In genomic region chr12:8332174-8332542, GRCm38 (mm10) we compare ENCODE assay signal across 13 mouse cellular contexts. TPM values are rescaled to one million over a fixed set of nuclear protein-coding genes. Genes with fewer than 3 reads are reported as not detected.
DNase-seq lines count a peak whose midpoint lies in the region; ATAC-seq lines count a peak whose summit lies in the region.
"Had no signal": no experiment of that assay in that cellular context is flagged by ENCODE, and none has a peak within 500 bp of the region (broad histone marks: within the 10 kb centered on the region; RNA-seq: fewer than 3 reads in every experiment).

No protein-coding gene starts in this region.

- no peak for ATAC-seq in midbrain, embryonic 15.5 days (replicated peaks)
- 0 out of 2 replicates have a peak, but pooled peaks have one; percentile 1 for ATAC-seq in hindbrain, embryonic 15.5 days (ENCODE audit: low FRiP score, low read depth)
- ATAC-seq in neural tube, embryonic 14.5 days (ENCODE audit: low read depth): peak; percentile 4; the same call in 1 of the 2 replicates

- 59% methylated on average over 5 of the region's 5 CpGs for WGBS in heart, embryonic 10.5 days
- 73% methylated on average over 5 of the region's 5 CpGs for WGBS in midbrain, embryonic 10.5 days
- WGBS in midbrain, embryonic 15.5 days: 45% methylated on average over 5 of the region's 5 CpGs
- 50% methylated on average over 5 of the region's 5 CpGs for WGBS in hindbrain, embryonic 15.5 days
- WGBS in neural tube, embryonic 14.5 days: 29% methylated on average over 5 of the region's 5 CpGs

- no peak overlapping the region; the same call in 1 of the 2 replicates for H3K9ac ChIP-seq in midbrain, embryonic 15.5 days
- no peak overlapping the region for H3K9ac ChIP-seq in hindbrain, embryonic 15.5 days
- H3K9ac ChIP-seq in neural tube, embryonic 14.5 days (replicated peaks; ENCODE audit: low read depth, low read length): 0 out of 2 replicates have a peak overlapping the region, but pooled peaks have one; percentile 0
- H3K9ac ChIP-seq: embryonic facial prominence, embryonic 15.5 days had no signal

- no peak overlapping the region for H3K4me2 ChIP-seq in midbrain, embryonic 15.5 days
- peak overlapping the region; percentile 16; the same call in 1 of the 2 replicates for H3K4me2 ChIP-seq in hindbrain, embryonic 15.5 days
- H3K4me2 ChIP-seq in neural tube, embryonic 14.5 days (ENCODE audit: low read depth, low read length): no peak overlapping the region
- H3K4me2 ChIP-seq: embryonic facial prominence, embryonic 15.5 days had no signal

- no peaks in the 10 kb centered on the region for H3K27me3 ChIP-seq in heart, embryonic 10.5 days (ENCODE audit: insufficient read depth, poor library complexity, severe bottlenecking)
- no peaks in the 10 kb centered on the region for H3K27me3 ChIP-seq in midbrain, embryonic 10.5 days (ENCODE audit: low read depth, poor library complexity, severe bottlenecking)
- no peaks in the 10 kb centered on the region for H3K27me3 ChIP-seq in midbrain, embryonic 15.5 days (replicated peaks)
- no peaks in the 10 kb centered on the region for H3K27me3 ChIP-seq in hindbrain, embryonic 15.5 days
- H3K27me3 ChIP-seq in neural tube, embryonic 14.5 days (ENCODE audit: control insufficient read depth, insufficient read depth, low read length): no peaks in the 10 kb centered on the region
- H3K27me3 ChIP-seq: embryonic facial prominence, embryonic 15.5 days had no signal

- no peak for DNase-seq in heart, embryonic 10.5 days (ENCODE audit: low spot score)
- no peak for DNase-seq in heart, postnatal 4 days
- no peak for DNase-seq in midbrain, embryonic 10.5 days (ENCODE audit: low spot score)
- no peak for DNase-seq in natural killer cell, adult 2 months (ENCODE audit: low spot score in 2 of 2)
- DNase-seq: cerebellum, adult 9-10 months; kidney, postnatal 25 days; liver; retina, postnatal 1 day had no signal

- peaks cover 39% of the 10 kb centered on the region for H3K4me1 ChIP-seq in heart, embryonic 10.5 days
- H3K4me1 ChIP-seq in midbrain, embryonic 10.5 days: peaks cover 41% of the 10 kb centered on the region
- H3K4me1 ChIP-seq in midbrain, embryonic 15.5 days: peaks cover 21% of the 10 kb centered on the region
- peaks cover 24% of the 10 kb centered on the region for H3K4me1 ChIP-seq in hindbrain, embryonic 15.5 days (replicated peaks)
- H3K4me1 ChIP-seq in neural tube, embryonic 14.5 days (ENCODE audit: control insufficient read depth, insufficient read depth, low read length): peaks cover 4% of the 10 kb centered on the region

- peaks cover 27% of the 10 kb centered on the region for H3K36me3 ChIP-seq in heart, embryonic 10.5 days
- H3K36me3 ChIP-seq in midbrain, embryonic 10.5 days: peaks cover 36% of the 10 kb centered on the region
- no peaks in the 10 kb centered on the region for H3K36me3 ChIP-seq in midbrain, embryonic 15.5 days (replicated peaks)
- H3K36me3 ChIP-seq in hindbrain, embryonic 15.5 days: peaks cover 12% of the 10 kb centered on the region
- H3K36me3 ChIP-seq in neural tube, embryonic 14.5 days (ENCODE audit: control insufficient read depth, insufficient read depth, low read length): no peaks in the 10 kb centered on the region

- H3K4me3 ChIP-seq in heart, embryonic 10.5 days: no peak overlapping the region
- no peak overlapping the region for H3K4me3 ChIP-seq in midbrain, embryonic 10.5 days
- no peak overlapping the region for H3K4me3 ChIP-seq in midbrain, embryonic 15.5 days
- H3K4me3 ChIP-seq in hindbrain, embryonic 15.5 days: no peak overlapping the region
- no peak overlapping the region for H3K4me3 ChIP-seq in neural tube, embryonic 14.5 days (ENCODE audit: low read depth, low read length)
- H3K4me3 ChIP-seq: embryonic facial prominence, embryonic 15.5 days had no signal

- peak overlapping the region; percentile 0; the same call in 1 of the 2 replicates for H3K27ac ChIP-seq in heart, embryonic 10.5 days
- H3K27ac ChIP-seq in midbrain, embryonic 10.5 days (replicated peaks): peak overlapping the region; percentile 58
- no peak overlapping the region for H3K27ac ChIP-seq in midbrain, embryonic 15.5 days
- H3K27ac ChIP-seq in hindbrain, embryonic 15.5 days (replicated peaks): 0 out of 2 replicates have a peak overlapping the region, but pooled peaks have one; percentile 30
- no peak overlapping the region for H3K27ac ChIP-seq in neural tube, embryonic 14.5 days (ENCODE audit: low read depth, low read length)
- H3K27ac ChIP-seq: embryonic facial prominence, embryonic 15.5 days had no signal

- H3K9me3 ChIP-seq in heart, embryonic 10.5 days: no peaks in the 10 kb centered on the region
- no peaks in the 10 kb centered on the region for H3K9me3 ChIP-seq in midbrain, embryonic 10.5 days (replicated peaks)
- no peaks in the 10 kb centered on the region for H3K9me3 ChIP-seq in midbrain, embryonic 15.5 days
- H3K9me3 ChIP-seq in hindbrain, embryonic 15.5 days: no peaks in the 10 kb centered on the region
- H3K9me3 ChIP-seq in neural tube, embryonic 14.5 days (ENCODE audit: control insufficient read depth, low read length): no peaks in the 10 kb centered on the region
- H3K9me3 ChIP-seq: embryonic facial prominence, embryonic 15.5 days had no signal

RNA-seq across cellular contexts. Expression of gene Hs1bp3, which starts 18.9 kb away (rescaled TPM):
- 15.2 and 19.8 TPM in 2 replicates for polyA plus RNA-seq in heart, embryonic 10.5 days (2016; fragmentation: Nextera tagmentation; extraction: Ambion mirVana)
- total RNA-seq in heart, postnatal 4 days (2021): 10 to 100 TPM in 1 of 2 experiments, 1 to 10 TPM in 1; 7.2 to 11.0 TPM
- polyA plus RNA-seq in midbrain, embryonic 10.5 days (2016; fragmentation: Nextera tagmentation; extraction: Ambion mirVana): 14.9 and 15.8 TPM in 2 replicates
- 8.9 and 10.8 TPM in 2 replicates for polyA plus RNA-seq in midbrain, embryonic 15.5 days (2015; fragmentation: Nextera tagmentation; extraction: Ambion mirVana)
- polyA plus RNA-seq in hindbrain, embryonic 15.5 days (2015; fragmentation: Nextera tagmentation; extraction: Ambion mirVana): 10.2 and 10.8 TPM in 2 replicates
- 6.0 and 6.2 TPM in 2 replicates for polyA plus RNA-seq in neural tube, embryonic 14.5 days (2014; fragmentation: Nextera tagmentation; extraction: Ambion mirVana)

RNA-seq across cellular contexts. Expression of gene Gdf7, which starts 30.4 kb away (rescaled TPM):
- polyA plus RNA-seq in heart, embryonic 10.5 days (2016; fragmentation: Nextera tagmentation; extraction: Ambion mirVana): 0.10 and 0.13 TPM in 2 replicates
- under 1 TPM; 0.19 to 0.25 TPM for total RNA-seq in heart, postnatal 4 days (2021)
- 0.19 and 0.48 TPM in 2 replicates for polyA plus RNA-seq in midbrain, embryonic 10.5 days (2016; fragmentation: Nextera tagmentation; extraction: Ambion mirVana)
- polyA plus RNA-seq in midbrain, embryonic 15.5 days (2015; fragmentation: Nextera tagmentation; extraction: Ambion mirVana): 0.19 and 0.23 TPM in 2 replicates
- polyA plus RNA-seq in hindbrain, embryonic 15.5 days (2015; fragmentation: Nextera tagmentation; extraction: Ambion mirVana): 0.41 and 0.65 TPM in 2 replicates
- polyA plus RNA-seq in neural tube, embryonic 14.5 days (2014; fragmentation: Nextera tagmentation; extraction: Ambion mirVana): 0.43 TPM in 1 of 2 replicates, not detected in the other
- polyA plus RNA-seq: thymus, postnatal 0 days had no signal

Comparison
In these comparisons a context has a peak if more than half of its experiments do, and no peak if none do; other contexts are left out.
1. H3K27ac ChIP-seq: peak in heart, embryonic 10.5 days (single experiment), midbrain, embryonic 10.5 days (single experiment) and hindbrain, embryonic 15.5 days (single experiment); none in midbrain, embryonic 15.5 days (single experiment) and neural tube, embryonic 14.5 days (single experiment).